Mouse (Mus musculus) layer of hippocampus, adult 9-11 months (tissue): ENCODE measurements at regions not wholly inside any gene's neighbourhood (a gene's known extent, or its start where the extent isn't known, plus 50 kb on each side); places are given as distances from the start of the nearest gene placed in this dataset.
"Not testable (repeated sequence)": the region's sequence is repeated elsewhere in the genome, so short reads cannot be mapped to it uniquely, and the experiment has no call there.

ENCODE experiments used
- DNase-seq: peaks from one replicate; pipeline ENCODE4 v3.0.0; 2022

GRCm38 (mm10) chr4:4333472-4334123 is 256.3 kb upstream of the Sdr16c6 start:
- no peak for DNase-seq

GRCm38 (mm10) chr4:4331105-4331504 is 253.8 kb upstream of the Sdr16c6 start:
- DNase-seq: no peak

- no peak for DNase-seq
Measured at GRCm38 (mm10) chr4:4315651-4316411, 238.5 kb upstream of the Sdr16c6 start.

- DNase-seq: no peak
Measured at GRCm38 (mm10) chr4:4311496-4311895, 234.2 kb upstream of the Sdr16c6 start.

GRCm38 (mm10) chr4:4306922-4307321 is 229.6 kb upstream of the Sdr16c6 start:
- DNase-seq: no peak

GRCm38 (mm10) chr4:4305740-4306249 is 228.5 kb upstream of the Sdr16c6 start:
- DNase-seq: no peak

GRCm38 (mm10) chr4:4304666-4305065 is 227.3 kb upstream of the Sdr16c6 start:
- no peak for DNase-seq

GRCm38 (mm10) chr4:4300189-4300879 is 223.0 kb upstream of the Sdr16c6 start:
- DNase-seq: no peak

GRCm38 (mm10) chr4:4299631-4300030 is 222.3 kb upstream of the Sdr16c6 start:
- no peak for DNase-seq

GRCm38 (mm10) chr4:4249601-4250000 is 172.3 kb upstream of the Sdr16c6 start:
- DNase-seq: no peak

GRCm38 (mm10) chr4:4247669-4248068 is 170.3 kb upstream of the Sdr16c6 start:
- DNase-seq: no peak

GRCm38 (mm10) chr4:4242306-4242980 is 165.1 kb upstream of the Sdr16c6 start:
- not testable (repeated sequence) for DNase-seq

GRCm38 (mm10) chr4:4226209-4226608 is 148.9 kb upstream of the Sdr16c6 start:
- DNase-seq: no peak

GRCm38 (mm10) chr4:4219701-4220100 is 142.4 kb upstream of the Sdr16c6 start:
- no peak for DNase-seq

- DNase-seq: no peak
Measured at GRCm38 (mm10) chr4:4211892-4212291, 134.6 kb upstream of the Sdr16c6 start.

- no peak for DNase-seq
Measured at GRCm38 (mm10) chr4:4205158-4205557, 127.8 kb upstream of the Sdr16c6 start.

GRCm38 (mm10) chr4:4199309-4199708 is 122.0 kb upstream of the Sdr16c6 start:
- DNase-seq: no peak

GRCm38 (mm10) chr4:4195834-4196233 is 118.5 kb upstream of the Sdr16c6 start:
- no peak for DNase-seq

- DNase-seq: no peak
Measured at GRCm38 (mm10) chr4:4195250-4195649, 117.9 kb upstream of the Sdr16c6 start.
